Mouse (Mus musculus) forebrain, embryonic 16.5 days (tissue): ENCODE measurements around the gene Tmco3. TPM values are rescaled to one million over a fixed set of nuclear protein-coding genes. Genes with fewer than 3 reads are reported as not detected.

Experiments
- ATAC-seq: fragments of 200-750 bp; cut with Nextera tagmentation; 2 replicates; pipeline ENCODE4 v1.8.0; 2017; ENCODE audit warnings: mild to moderate bottlenecking, moderate library complexity
- H3K27ac ChIP-seq: fragments of 300-500 bp; sonication (generic); 2 replicates; pipeline ENCODE4 v1.5.1; 2014; ENCODE audit warnings: low read length, control low read depth
- H3K27me3 ChIP-seq: fragments of 300-500 bp; sonication (generic); replicated peaks from 2 replicates; pipeline ENCODE4 v1.6.1; 2014; ENCODE audit warnings: low read length; ENCODE audit not compliant: control insufficient read depth, insufficient read depth
- H3K36me3 ChIP-seq: fragments of 300-500 bp; sonication (generic); 2 replicates; pipeline ENCODE4 v1.6.1; 2014; ENCODE audit not compliant: control insufficient read depth, insufficient read depth
- H3K4me1 ChIP-seq: fragments of 300-500 bp; sonication (generic); replicated peaks from 2 replicates; pipeline ENCODE4 v1.6.1; 2014; ENCODE audit warnings: low read length; ENCODE audit not compliant: control insufficient read depth, insufficient read depth
- H3K4me2 ChIP-seq: fragments of 300-500 bp; sonication (generic); 2 replicates; pipeline ENCODE4 v1.6.1; 2014; ENCODE audit warnings: mild to moderate bottlenecking, low read length, control low read depth
- H3K4me3 ChIP-seq: fragments of 300-500 bp; sonication (generic); replicated peaks from 2 replicates; pipeline ENCODE4 v1.5.1; 2014; ENCODE audit warnings: mild to moderate bottlenecking, low read length, control low read depth
- H3K9ac ChIP-seq: fragments of 300-500 bp; sonication (generic); replicated peaks from 2 replicates; pipeline ENCODE4 v1.6.1; 2014; ENCODE audit warnings: low read depth, low read length, control low read depth
- H3K9me3 ChIP-seq: fragments of 300-500 bp; sonication (generic); 2 replicates; pipeline ENCODE4 v1.6.1; 2016; ENCODE audit warnings: low read length; ENCODE audit not compliant: control insufficient read depth
- WGBS: fragments of 180-500 bp; shearing (Covaris S2); extraction: QIAGEN DNeasy Blood & Tissue Kit; methylation state at CpG from one replicate; pipeline ENCODE4 v1.1.7; 2014; 5-methylcytosine and 5-hydroxymethylcytosine counted together
- polyA plus RNA-seq: library from polyadenylated mRNA; unstranded; fragments of >200 nt; fragmentation: Nextera tagmentation; extraction: Ambion mirVana; gene quantifications from 2 replicates; pipeline ENCODE4 v1.2.1, GENCODE M21; 2015

The Tmco3 gene
- polyA plus RNA-seq, 1 experiment from 2014 or later, result 53.2 TPM

- H3K27ac ChIP-seq, result no peak overlapping the region
- H3K4me3 ChIP-seq, result no peak overlapping the region
- H3K27me3 ChIP-seq, result no peaks in the 10 kb centered on the region
- no peak overlapping the region for H3K9ac ChIP-seq
- no peaks in the 10 kb centered on the region for H3K9me3 ChIP-seq
- ATAC-seq, result no peak
- peaks cover 41% of the 10 kb centered on the region for H3K36me3 ChIP-seq
- H3K4me2 ChIP-seq, result no peak overlapping the region
- H3K4me1 ChIP-seq, result no peaks in the 10 kb centered on the region
- WGBS, result over 99% methylated on average over 8 of the region's 8 CpGs
Observed at GRCm38 (mm10) chr8:13299571-13299970, 11.6 kb downstream of the Tmco3 start.

DNA sequence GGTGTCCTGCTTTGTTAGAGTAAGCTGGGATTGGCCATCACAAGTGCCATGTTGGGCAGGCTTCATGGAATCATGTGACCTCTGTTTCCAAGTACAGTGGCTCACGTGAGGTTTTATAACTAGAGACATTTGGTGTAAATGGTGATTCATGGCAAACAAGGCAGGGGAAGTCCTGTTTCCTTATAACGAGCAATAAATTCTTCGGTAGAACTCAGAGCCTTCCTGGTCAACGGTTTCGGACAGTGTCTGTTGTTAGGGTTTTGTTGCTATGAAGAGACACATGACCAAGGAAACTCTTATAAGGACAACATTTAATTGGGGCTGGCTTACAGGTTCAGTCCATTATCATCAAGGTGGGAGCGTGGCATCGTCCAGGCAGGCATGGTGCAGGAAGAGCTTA lies 13.0 kb downstream of the Tmco3 start:
- no peak for ATAC-seq
- Histone ChIP-seq H3K9ac (no peak overlapping the region), H3K9me3 (no peaks in the 10 kb centered on the region), H3K4me1 (no peaks in the 10 kb centered on the region), H3K4me3 (no peak overlapping the region), H3K27ac (no peak overlapping the region), H3K4me2 (no peak overlapping the region), H3K36me3 (peaks cover 41% of the 10 kb centered on the region), H3K27me3 (no peaks in the 10 kb centered on the region)
- WGBS, result 93% methylated on average over 7 of the region's 7 CpGs

DNA sequence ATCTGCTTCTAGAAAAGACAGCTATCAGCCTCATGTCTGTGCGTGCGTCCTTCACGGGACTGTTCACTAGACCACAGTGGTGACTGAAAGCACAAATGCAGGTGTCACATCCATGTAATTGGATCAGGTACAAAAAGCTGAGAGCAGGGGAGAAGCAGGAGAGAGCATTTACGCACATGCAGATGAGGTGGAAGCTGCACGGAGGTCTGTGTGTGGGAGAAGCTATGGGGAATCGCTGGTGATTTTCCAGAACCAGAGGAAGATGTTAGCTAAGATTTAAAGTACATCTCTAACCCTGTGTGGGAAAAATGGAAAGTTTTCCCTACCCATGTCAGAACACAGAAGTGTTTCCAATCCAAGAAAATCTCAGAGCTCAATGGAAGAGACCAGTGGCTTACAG lies 17.5 kb downstream of the Tmco3 start:
- 94% methylated on average over 6 of the region's 6 CpGs for WGBS
- Histone ChIP-seq H3K4me1 (no peaks in the 10 kb centered on the region), H3K4me3 (no peak overlapping the region), H3K27ac (no peak overlapping the region), H3K4me2 (no peak overlapping the region), H3K27me3 (no peaks in the 10 kb centered on the region), H3K9ac (no peak overlapping the region), H3K9me3 (no peaks in the 10 kb centered on the region), H3K36me3 (peaks cover 20% of the 10 kb centered on the region)
- ATAC-seq, result no peak

DNA sequence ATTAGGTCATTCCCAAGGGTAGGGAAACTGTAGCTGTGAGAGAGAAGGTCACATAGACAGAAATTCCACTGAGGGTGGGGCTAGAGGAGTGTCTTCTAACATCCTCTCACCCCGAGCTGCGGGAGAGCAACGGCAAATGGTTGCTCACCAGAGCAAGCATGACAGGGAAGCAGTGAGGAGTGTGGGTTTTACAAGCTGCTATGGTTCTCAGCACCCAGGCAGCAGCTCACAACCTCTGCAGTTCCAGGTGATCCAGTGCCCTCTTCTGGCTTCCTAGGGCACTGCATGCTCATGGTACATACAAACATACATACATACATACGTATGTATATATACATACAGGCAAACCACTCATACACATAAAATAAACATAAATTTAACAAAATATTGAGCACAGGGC lies 17.9 kb downstream of the Tmco3 start:
- Histone ChIP-seq H3K4me2 (no peak overlapping the region), H3K27ac (no peak overlapping the region), H3K9ac (no peak overlapping the region), H3K27me3 (no peaks in the 10 kb centered on the region), H3K36me3 (peaks cover 19% of the 10 kb centered on the region), H3K9me3 (no peaks in the 10 kb centered on the region), H3K4me1 (no peaks in the 10 kb centered on the region), H3K4me3 (no peak overlapping the region)
- WGBS, result 98% methylated on average over 4 of the region's 4 CpGs
- ATAC-seq, result no peak

DNA sequence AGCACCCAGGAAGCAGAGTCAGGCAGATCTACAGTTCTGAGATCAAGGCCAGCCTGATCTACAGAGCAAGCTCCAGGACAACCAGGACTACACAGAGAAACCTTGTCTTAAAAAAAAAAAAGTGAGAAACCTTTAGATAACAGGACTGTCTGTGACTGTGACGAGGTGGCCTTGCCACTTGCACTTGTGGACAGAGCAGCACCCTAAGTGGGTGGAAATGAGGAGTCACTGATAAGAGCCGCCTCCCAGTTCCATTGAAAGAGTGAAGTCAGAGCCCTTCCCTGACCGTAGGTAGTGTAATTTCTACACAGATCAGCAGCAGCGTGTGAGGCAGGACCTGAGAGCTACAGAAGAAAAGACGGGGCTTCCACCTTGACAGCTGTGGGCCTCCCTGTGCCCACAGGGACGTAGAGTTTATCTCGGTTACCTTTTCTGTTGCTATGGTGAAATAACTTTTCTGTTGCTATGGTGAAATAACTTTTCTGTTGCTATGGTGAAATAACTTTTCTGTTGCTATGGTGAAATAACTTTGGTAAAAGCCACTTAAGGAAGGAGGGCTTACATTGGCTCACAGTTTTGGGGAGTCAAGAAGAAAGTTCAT lies 18.4 kb downstream of the Tmco3 start:
- H3K4me3 ChIP-seq, result no peak overlapping the region
- H3K9ac ChIP-seq, result no peak overlapping the region
- H3K4me1 ChIP-seq, result no peaks in the 10 kb centered on the region
- 81% methylated on average over 7 of the region's 7 CpGs for WGBS
- H3K9me3 ChIP-seq, result no peaks in the 10 kb centered on the region
- ATAC-seq, result no peak
- no peak overlapping the region for H3K27ac ChIP-seq
- no peak overlapping the region for H3K4me2 ChIP-seq
- peaks cover 19% of the 10 kb centered on the region for H3K36me3 ChIP-seq
- no peaks in the 10 kb centered on the region for H3K27me3 ChIP-seq

- WGBS, result 84% methylated on average over 9 of the region's 9 CpGs
- H3K9me3 ChIP-seq, result no peaks in the 10 kb centered on the region
- H3K4me1 ChIP-seq, result no peaks in the 10 kb centered on the region
- no peak overlapping the region for H3K27ac ChIP-seq
- no peak overlapping the region for H3K9ac ChIP-seq
- no peaks in the 10 kb centered on the region for H3K27me3 ChIP-seq
- H3K4me2 ChIP-seq, result no peak overlapping the region
- ATAC-seq, result no peak
- H3K4me3 ChIP-seq, result no peak overlapping the region
- H3K36me3 ChIP-seq, result peaks cover 20% of the 10 kb centered on the region
Observed at GRCm38 (mm10) chr8:13306916-13307315, 18.9 kb downstream of the Tmco3 start.

DNA sequence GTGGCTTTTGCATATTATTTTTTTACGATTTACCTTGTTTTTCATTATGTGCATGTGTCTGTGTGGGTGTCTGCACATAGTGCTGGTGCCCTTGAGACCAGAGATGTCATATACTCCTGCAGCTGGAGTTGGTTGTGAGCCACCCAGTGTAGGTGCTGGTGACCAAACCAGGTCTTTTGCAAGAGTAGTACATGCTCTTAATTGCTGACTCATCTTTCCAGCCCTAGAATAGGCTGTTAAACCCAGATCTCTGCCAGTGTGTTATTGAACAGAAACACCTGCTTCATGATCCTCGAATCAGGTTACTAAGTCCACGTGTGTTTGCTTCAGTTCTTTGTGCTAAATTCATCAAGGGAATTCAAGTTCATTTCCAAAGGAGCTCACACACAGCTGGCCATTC lies 26.9 kb downstream of the Tmco3 start:
- H3K9me3 ChIP-seq, result no peaks in the 10 kb centered on the region
- no peaks in the 10 kb centered on the region for H3K27me3 ChIP-seq
- H3K4me3 ChIP-seq, result no peak overlapping the region
- H3K4me1 ChIP-seq, result no peaks in the 10 kb centered on the region
- no peak overlapping the region for H3K27ac ChIP-seq
- no peak overlapping the region for H3K4me2 ChIP-seq
- WGBS, result 92% methylated on average over 3 of the region's 3 CpGs
- no peak for ATAC-seq
- no peak overlapping the region for H3K9ac ChIP-seq
- peaks cover 21% of the 10 kb centered on the region for H3K36me3 ChIP-seq

DNA sequence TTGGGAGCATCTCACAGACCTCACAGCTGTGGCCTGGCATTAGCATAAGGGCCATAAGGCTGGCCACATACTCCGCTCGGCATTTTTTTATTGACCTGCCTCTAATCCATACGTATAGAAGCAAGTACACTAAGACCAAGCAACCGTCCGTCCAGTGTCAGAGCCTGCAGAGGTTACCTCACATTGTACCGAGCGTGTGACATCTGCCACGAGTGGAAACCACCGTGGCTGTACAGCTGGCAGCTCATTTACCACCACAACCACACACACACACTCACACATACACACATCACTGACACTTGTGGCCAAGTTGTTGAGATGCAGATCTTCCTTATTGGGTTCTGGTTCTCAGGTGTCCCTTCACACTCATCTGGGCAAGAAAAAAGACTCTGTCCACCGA lies 28.7 kb downstream of the Tmco3 start:
- no peaks in the 10 kb centered on the region for H3K9me3 ChIP-seq
- no peaks in the 10 kb centered on the region for H3K4me1 ChIP-seq
- H3K27ac ChIP-seq, result no peak overlapping the region
- ATAC-seq, result no peak
- peaks cover 15% of the 10 kb centered on the region for H3K36me3 ChIP-seq
- H3K9ac ChIP-seq, result no peak overlapping the region
- no peak overlapping the region for H3K4me2 ChIP-seq
- no peak overlapping the region for H3K4me3 ChIP-seq
- 95% methylated on average over 10 of the region's 10 CpGs for WGBS
- H3K27me3 ChIP-seq, result no peaks in the 10 kb centered on the region

DNA sequence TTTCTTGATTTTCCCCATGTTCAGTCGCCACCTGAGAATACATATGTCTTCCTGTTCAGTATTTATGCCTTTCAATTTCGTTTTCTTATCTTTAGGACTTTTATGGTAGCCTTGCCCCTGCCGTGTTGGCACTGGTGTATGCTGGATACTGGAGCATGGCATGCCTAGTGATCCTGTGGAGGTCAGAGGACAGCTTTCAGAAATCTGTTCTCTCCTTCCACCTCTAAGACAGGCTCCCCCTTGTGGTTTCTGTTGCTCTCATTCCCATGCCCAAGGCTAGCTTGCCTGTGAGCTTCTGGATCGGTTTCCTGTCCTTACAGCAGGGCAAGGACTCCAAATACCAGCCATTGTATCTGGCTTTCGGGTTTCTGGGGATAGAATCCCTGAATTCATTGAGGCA lies 38.6 kb downstream of the Tmco3 start:
- 35% methylated on average over 5 of the region's 5 CpGs for WGBS
- no peak overlapping the region for H3K4me3 ChIP-seq
- no peaks in the 10 kb centered on the region for H3K9me3 ChIP-seq
- H3K27ac ChIP-seq, result no peak overlapping the region
- H3K36me3 ChIP-seq, result peaks cover 5% of the 10 kb centered on the region; the same call in 1 of the 2 replicates
- no peak overlapping the region for H3K9ac ChIP-seq
- no peak for ATAC-seq
- no peak overlapping the region for H3K4me2 ChIP-seq
- no peaks in the 10 kb centered on the region for H3K4me1 ChIP-seq
- no peaks in the 10 kb centered on the region for H3K27me3 ChIP-seq

DNA sequence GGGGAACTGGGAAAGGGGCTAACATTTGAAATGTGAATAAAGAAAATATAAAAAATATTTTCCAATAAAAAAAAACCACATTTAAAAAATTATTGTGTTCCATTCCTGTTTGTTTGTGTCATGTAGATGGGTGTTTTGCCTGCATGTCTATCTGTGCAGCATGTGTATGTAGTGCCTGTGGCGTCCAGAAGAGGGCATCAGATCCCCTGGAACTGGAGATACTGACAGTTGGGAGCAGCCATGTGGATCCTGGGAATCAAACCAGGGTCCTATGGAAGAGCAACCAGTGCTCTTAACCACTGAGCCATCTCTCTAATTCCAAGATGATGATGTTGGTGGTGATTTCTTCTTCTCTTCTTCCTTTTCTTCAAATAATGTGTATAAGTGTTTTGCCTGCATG lies 46.7 kb downstream of the Tmco3 start:
- 52% methylated on average over 1 of the region's 1 CpGs for WGBS
- no peak overlapping the region for H3K4me2 ChIP-seq
- H3K9ac ChIP-seq, result no peak overlapping the region
- no peak overlapping the region for H3K4me3 ChIP-seq
- H3K27ac ChIP-seq, result no peak overlapping the region
- ATAC-seq, result no peak
- peaks cover 4% of the 10 kb centered on the region for H3K4me1 ChIP-seq
- H3K9me3 ChIP-seq, result no peaks in the 10 kb centered on the region
- no peaks in the 10 kb centered on the region for H3K36me3 ChIP-seq
- H3K27me3 ChIP-seq, result no peaks in the 10 kb centered on the region
